Comparison of ENCODE assay signal across 25 mouse cellular contexts in the genomic region with DNA sequence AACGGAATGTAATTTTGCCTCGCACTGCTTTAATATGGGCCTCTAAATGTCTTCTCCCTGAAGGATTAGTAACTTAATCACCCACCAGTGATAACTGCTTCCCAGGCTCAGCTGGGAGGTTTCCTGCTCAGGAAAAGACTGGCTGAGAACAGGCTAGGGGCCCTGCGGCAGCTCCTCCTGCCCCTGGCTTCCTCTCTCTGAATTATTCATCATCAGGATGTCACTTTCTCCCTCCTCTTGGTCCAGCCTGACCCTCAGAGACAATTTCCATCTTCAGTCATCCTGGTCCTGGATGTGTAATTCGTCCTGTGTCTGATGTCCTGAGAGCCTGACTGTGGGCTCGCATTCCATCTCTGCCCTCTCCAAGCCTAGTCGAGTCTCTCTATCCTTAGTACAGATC.
DNase-seq lines count a peak whose midpoint lies in the region; ATAC-seq and TF ChIP-seq lines count a peak whose summit lies in the region.
"Had no signal": no experiment of that assay in that cellular context is flagged by ENCODE, and none has a peak within 500 bp of the region (broad histone marks: within the 10 kb centered on the region; RNA-seq: fewer than 3 reads in every experiment).

No protein-coding gene starts in this region.

- H3K9me3 ChIP-seq in kidney, postnatal 0 days (replicated peaks; ENCODE audit: low read length) = no peaks in the 10 kb centered on the region
- H3K9me3 ChIP-seq in kidney, embryonic 15.5 days (replicated peaks) = no peaks in the 10 kb centered on the region
- no peaks in the 10 kb centered on the region for H3K9me3 ChIP-seq in embryonic facial prominence, embryonic 13.5 days
- H3K9me3 ChIP-seq: embryonic facial prominence, embryonic 15.5 days; heart, embryonic 10.5 days; heart, embryonic 13.5 days; hindbrain, embryonic 15.5 days; intestine, embryonic 15.5 days had no signal

- H3K9ac ChIP-seq in kidney, postnatal 0 days (ENCODE audit: low read depth, low read length) = no peak overlapping the region
- no peak overlapping the region for H3K9ac ChIP-seq in kidney, embryonic 15.5 days
- 0 out of 2 replicates have a peak overlapping the region, but pooled peaks have one; percentile 2 for H3K9ac ChIP-seq in embryonic facial prominence, embryonic 13.5 days
- H3K9ac ChIP-seq: embryonic facial prominence, embryonic 15.5 days; forebrain, postnatal 0 days; heart, embryonic 13.5 days; hindbrain, embryonic 15.5 days; intestine, embryonic 15.5 days had no signal

- no peaks in the 10 kb centered on the region for H3K27me3 ChIP-seq in kidney, postnatal 0 days (ENCODE audit: insufficient read depth, low read length)
- H3K27me3 ChIP-seq in kidney, embryonic 15.5 days = no peaks in the 10 kb centered on the region
- H3K27me3 ChIP-seq in embryonic facial prominence, embryonic 13.5 days = peaks cover 21% of the 10 kb centered on the region
- H3K27me3 ChIP-seq: embryonic facial prominence, embryonic 15.5 days; heart, embryonic 13.5 days; intestine, embryonic 15.5 days had no signal

- H3K36me3 ChIP-seq in kidney, postnatal 0 days (ENCODE audit: insufficient read depth, low read length) = no peaks in the 10 kb centered on the region
- H3K36me3 ChIP-seq in kidney, embryonic 15.5 days = no peaks in the 10 kb centered on the region
- no peaks in the 10 kb centered on the region for H3K36me3 ChIP-seq in embryonic facial prominence, embryonic 13.5 days
- H3K36me3 ChIP-seq: embryonic facial prominence, embryonic 15.5 days; heart, embryonic 10.5 days; heart, embryonic 13.5 days; hindbrain, embryonic 15.5 days; intestine, embryonic 15.5 days had no signal

- no peak overlapping the region for H3K27ac ChIP-seq in kidney, postnatal 0 days
- H3K27ac ChIP-seq in kidney, embryonic 15.5 days = no peak overlapping the region
- no peak overlapping the region for H3K27ac ChIP-seq in embryonic facial prominence, embryonic 13.5 days
- H3K27ac ChIP-seq: embryonic facial prominence, embryonic 15.5 days; heart, adult 2 months; heart, embryonic 10.5 days; heart, embryonic 13.5 days; hindbrain, embryonic 15.5 days; intestine, embryonic 15.5 days had no signal

- no peak for ATAC-seq in kidney, postnatal 0 days (replicated peaks; ENCODE audit: low FRiP score, low read depth)
- no peak for ATAC-seq in kidney, embryonic 15.5 days (replicated peaks; ENCODE audit: low FRiP score)
- no peak for ATAC-seq in embryonic facial prominence, embryonic 13.5 days (ENCODE audit: insufficient number of reproducible peaks, insufficient read depth, low FRiP score, low TSS enrichment, low read depth)
- ATAC-seq: CD4-positive, CD25-positive, alpha-beta regulatory T cell, adult 4 months; forebrain, embryonic 14.5 days; forebrain, postnatal 0 days; intestine, embryonic 15.5 days had no signal

- DNase-seq in heart, adult 11 months = peak; percentile 92
- no peak for DNase-seq in heart, postnatal 36 days
- peak; percentile 31 for DNase-seq in kidney, postnatal 0 days (ENCODE audit: low spot score)
- no peak for DNase-seq in kidney, adult 8-10 months
- DNase-seq in kidney, postnatal 4 days = peak; percentile 10 to 29
- DNase-seq in gastrocnemius, adult 18-20 months (ENCODE audit: low spot score) = no peak
- DNase-seq: adrenal gland, adult 2 months; adrenal gland, postnatal 14 days; cerebellum, adult 11-12 months; cerebellum, adult 8-10 months; cerebellum, postnatal 10 days; cerebellum, postnatal 36 days; forebrain, postnatal 0 days; gastrocnemius, postnatal 25 days; heart, adult 2 months; heart, postnatal 14 days had no signal

- no peak overlapping the region for H3K4me2 ChIP-seq in kidney, postnatal 0 days (ENCODE audit: low read length)
- H3K4me2 ChIP-seq in kidney, embryonic 15.5 days = no peak overlapping the region
- H3K4me2 ChIP-seq in embryonic facial prominence, embryonic 13.5 days = no peak overlapping the region
- H3K4me2 ChIP-seq: embryonic facial prominence, embryonic 15.5 days; heart, embryonic 13.5 days; hindbrain, embryonic 15.5 days; intestine, embryonic 15.5 days had no signal

- TF ChIP-seq CTCF in kidney, postnatal 0 days (IDR thresholded peaks at IDR 0.05; ENCODE audit: low read depth) = no peak

- H3K4me1 ChIP-seq in kidney, postnatal 0 days (replicated peaks; ENCODE audit: insufficient read depth, low read length) = no peaks in the 10 kb centered on the region
- H3K4me1 ChIP-seq in kidney, embryonic 15.5 days = 0 out of 2 replicates have a peak, but pooled peaks cover 13% of the 10 kb centered on the region
- H3K4me1 ChIP-seq in embryonic facial prominence, embryonic 13.5 days = peaks cover 5% of the 10 kb centered on the region; the same call in 1 of the 2 replicates
- H3K4me1 ChIP-seq: embryonic facial prominence, embryonic 15.5 days; heart, embryonic 13.5 days; intestine, embryonic 15.5 days had no signal

- 45% methylated on average over 6 of the region's 6 CpGs for WGBS in kidney, postnatal 0 days
- 46% methylated on average over 6 of the region's 6 CpGs for WGBS in kidney, embryonic 15.5 days
- WGBS in embryonic facial prominence, embryonic 13.5 days = 39% methylated on average over 6 of the region's 6 CpGs

- no peak overlapping the region for H3K4me3 ChIP-seq in kidney, postnatal 0 days (replicated peaks; ENCODE audit: low read depth, low read length)
- no peak overlapping the region for H3K4me3 ChIP-seq in kidney, embryonic 15.5 days (replicated peaks)
- no peak overlapping the region for H3K4me3 ChIP-seq in embryonic facial prominence, embryonic 13.5 days
- H3K4me3 ChIP-seq: embryonic facial prominence, embryonic 15.5 days; heart, adult 2 months; heart, embryonic 10.5 days; heart, embryonic 13.5 days; hindbrain, embryonic 15.5 days; intestine, embryonic 15.5 days had no signal

- intact Hi-C loops in heart, postnatal 36 days (cut with DNase I) = loop anchor here (2.0 kb wide), 2 partner anchors 143 to 1537 kb away; no protein-coding TSS in a partner anchor

Comparison
In these comparisons a context has a peak if more than half of its experiments do, and no peak if none do; other contexts are left out.
1. DNase-seq: peak in heart, adult 11 months (single experiment), kidney, postnatal 0 days (single experiment) and kidney, postnatal 4 days (2 of 2); none in heart, postnatal 36 days (0 of 2), kidney, adult 8-10 months (0 of 2) and gastrocnemius, adult 18-20 months (single experiment).